Mouse (Mus musculus): ENCODE data around the gene Ubl3. TPM values are rescaled to one million over a fixed set of nuclear protein-coding genes. Genes with fewer than 3 reads are reported as not detected.
A peak's percentile ranks its signal among the peaks of the same experiment; 100 is the strongest.

Gene Ubl3
- total and polyA plus RNA-seq, 2 experiments from 2014 or later, result 79.1 to 128 TPM

GRCm38 (mm10) chr5:148551764-148552136, 839 bp downstream of the Ubl3 start:
- H3K4me2 ChIP-seq (ENCODE audit: low read depth, low read length, poor library complexity, severe bottlenecking), result peak overlapping the region; percentile 76
- 0% methylated on average over 17 of the region's 17 CpGs for WGBS
- peak overlapping the region; percentile 58 for H3K4me3 ChIP-seq (ENCODE audit: low read depth, low read length)
- no peaks in the 10 kb centered on the region for H3K27me3 ChIP-seq (ENCODE audit: insufficient read depth, low read length)
- peaks cover 8% of the 10 kb centered on the region; the same call in 1 of the 2 replicates for H3K4me1 ChIP-seq (ENCODE audit: insufficient read depth, low read length)
- DNase-seq (ENCODE audit: low spot score) (peak; percentile 34), ATAC-seq (ENCODE audit: low FRiP score) (no peak)
- TF ChIP-seq CTCF (IDR thresholded peaks at IDR 0.05), result no peak
- H3K27ac ChIP-seq (ENCODE audit: low read depth, low read length), result peak overlapping the region; percentile 87
- peak overlapping the region; percentile 66 for H3K9ac ChIP-seq (replicated peaks; ENCODE audit: low read length, poor library complexity, severe bottlenecking)
- no peaks in the 10 kb centered on the region for H3K9me3 ChIP-seq (ENCODE audit: low read length)
- H3K36me3 ChIP-seq (ENCODE audit: insufficient read depth, low read length), result no peaks in the 10 kb centered on the region

- Histone ChIP-seq H3K4me1 (ENCODE audit: insufficient read depth, low read length) (peaks cover 9% of the 10 kb centered on the region; the same call in 1 of the 2 replicates), H3K4me2 (ENCODE audit: low read depth, low read length, poor library complexity, severe bottlenecking) (peak overlapping the region; percentile 76), H3K27ac (ENCODE audit: low read depth, low read length) (peak overlapping the region; percentile 87), H3K9me3 (ENCODE audit: low read length) (no peaks in the 10 kb centered on the region), H3K9ac (replicated peaks; ENCODE audit: low read length, poor library complexity, severe bottlenecking) (peak overlapping the region; percentile 66), H3K36me3 (ENCODE audit: insufficient read depth, low read length) (no peaks in the 10 kb centered on the region), H3K4me3 (ENCODE audit: low read depth, low read length) (peak overlapping the region; percentile 58), H3K27me3 (ENCODE audit: insufficient read depth, low read length) (no peaks in the 10 kb centered on the region)
- under 1% methylated on average over 28 of the region's 28 CpGs for WGBS
- DNase-seq (ENCODE audit: low spot score) (peak; percentile 34), ATAC-seq (ENCODE audit: low FRiP score) (no peak)
- no peak for TF ChIP-seq CTCF (IDR thresholded peaks at IDR 0.05)
These were observed 1.5 kb downstream of the Ubl3 start for GRCm38 (mm10) chr5:148550821-148551763.

GRCm38 (mm10) chr5:148550393-148550792, 2.2 kb downstream of the Ubl3 start:
- H3K4me1 ChIP-seq (ENCODE audit: insufficient read depth, low read length), result peaks cover 9% of the 10 kb centered on the region; the same call in 1 of the 2 replicates
- DNase-seq (ENCODE audit: low spot score), result peak; percentile 58
- 0 out of 2 replicates have a peak overlapping the region, but pooled peaks have one; percentile 32 for H3K27ac ChIP-seq (ENCODE audit: low read depth, low read length)

GRCm38 (mm10) chr5:148549307-148549706, 3.3 kb downstream of the Ubl3 start:
- ATAC-seq (ENCODE audit: low FRiP score), result no peak
- H3K9ac ChIP-seq (replicated peaks; ENCODE audit: low read length, poor library complexity, severe bottlenecking), result no peak overlapping the region; the same call in 1 of the 2 replicates

More at GRCm38 (mm10) chr5:148550393-148550792, 2.2 kb downstream of the Ubl3 start:
- TF ChIP-seq CTCF (IDR thresholded peaks at IDR 0.05), result peak; percentile 9; the same call in 1 of the 2 replicates
- Histone ChIP-seq H3K4me3 (ENCODE audit: low read depth, low read length) (peak overlapping the region; percentile 58), H3K9ac (replicated peaks; ENCODE audit: low read length, poor library complexity, severe bottlenecking) (peak overlapping the region; percentile 66), H3K36me3 (ENCODE audit: insufficient read depth, low read length) (no peaks in the 10 kb centered on the region), H3K4me2 (ENCODE audit: low read depth, low read length, poor library complexity, severe bottlenecking) (peak overlapping the region; percentile 76), H3K27me3 (ENCODE audit: insufficient read depth, low read length) (no peaks in the 10 kb centered on the region), H3K9me3 (ENCODE audit: low read length) (no peaks in the 10 kb centered on the region)
- ATAC-seq (ENCODE audit: low FRiP score), result no peak
- WGBS, result under 1% methylated on average over 6 of the region's 6 CpGs

GRCm38 (mm10) chr5:148548568-148548967, 4.0 kb downstream of the Ubl3 start:
- no peak overlapping the region for H3K9ac ChIP-seq (replicated peaks; ENCODE audit: low read length, poor library complexity, severe bottlenecking)
- peaks cover 9% of the 10 kb centered on the region; the same call in 1 of the 2 replicates for H3K4me1 ChIP-seq (ENCODE audit: insufficient read depth, low read length)
- DNase-seq (ENCODE audit: low spot score) (no peak), ATAC-seq (ENCODE audit: low FRiP score) (no peak)
- no peaks in the 10 kb centered on the region for H3K9me3 ChIP-seq (ENCODE audit: low read length)
- H3K4me3 ChIP-seq (ENCODE audit: low read depth, low read length), result no peak overlapping the region
- peak overlapping the region; percentile 25 for H3K4me2 ChIP-seq (ENCODE audit: low read depth, low read length, poor library complexity, severe bottlenecking)
- 73% methylated on average over 9 of the region's 9 CpGs for WGBS
- H3K36me3 ChIP-seq (ENCODE audit: insufficient read depth, low read length), result no peaks in the 10 kb centered on the region
- H3K27ac ChIP-seq (ENCODE audit: low read depth, low read length), result no peak overlapping the region
- TF ChIP-seq CTCF (IDR thresholded peaks at IDR 0.05), result no peak
- H3K27me3 ChIP-seq (ENCODE audit: insufficient read depth, low read length), result no peaks in the 10 kb centered on the region

More at GRCm38 (mm10) chr5:148549307-148549706, 3.3 kb downstream of the Ubl3 start:
- Histone ChIP-seq H3K36me3 (ENCODE audit: insufficient read depth, low read length) (no peaks in the 10 kb centered on the region), H3K27ac (ENCODE audit: low read depth, low read length) (no peak overlapping the region), H3K9me3 (ENCODE audit: low read length) (no peaks in the 10 kb centered on the region), H3K27me3 (ENCODE audit: insufficient read depth, low read length) (no peaks in the 10 kb centered on the region), H3K4me1 (ENCODE audit: insufficient read depth, low read length) (peaks cover 9% of the 10 kb centered on the region; the same call in 1 of the 2 replicates), H3K4me3 (ENCODE audit: low read depth, low read length) (peak overlapping the region; percentile 58), H3K4me2 (ENCODE audit: low read depth, low read length, poor library complexity, severe bottlenecking) (peak overlapping the region; percentile 76)
- DNase-seq (ENCODE audit: low spot score), result no peak
- no peak for TF ChIP-seq CTCF (IDR thresholded peaks at IDR 0.05)
- 22% methylated on average over 4 of the region's 4 CpGs for WGBS
